Mouse (Mus musculus) lung, adult 2 months (tissue): Measurements from ENCODE around the gene Rab5if. TPM values are rescaled to one million over a fixed set of nuclear protein-coding genes. Genes with fewer than 3 reads are reported as not detected.

Source experiments
- DNase-seq: peaks from one replicate; pipeline ENCODE4 v3.0.0; 2022
- H3K4me1 ChIP-seq: fragments of 200-500 bp; 2 replicates; pipeline ENCODE4 v1.6.1; 2011; ENCODE audit warnings: low read length; ENCODE audit not compliant: control insufficient read depth, insufficient read depth
- H3K4me3 ChIP-seq: fragments of 200-500 bp; replicated peaks from 2 replicates; pipeline ENCODE3; 2011; ENCODE audit warnings: low read depth, mild to moderate bottlenecking, control low read depth, low read length; ENCODE audit errors: extremely low read depth
- CTCF ChIP-seq: fragments of 200-500 bp; IDR thresholded peaks from 2 replicates; pipeline ENCODE4 v1.5.1; 2011; ENCODE audit warnings: mild to moderate bottlenecking, low read length, control low read depth; ENCODE audit not compliant: insufficient read depth
- POLR2A ChIP-seq: fragments of 200-500 bp; IDR thresholded peaks from 2 replicates; pipeline ENCODE4 v1.6.1; 2011; ENCODE audit warnings: low read depth, mild to moderate bottlenecking, control low read depth, low read length, borderline replicate concordance; ENCODE audit errors: extremely low read depth
- WGBS: fragments of 180-500 bp; shearing (Covaris S2); methylation state at CpG from one replicate; pipeline ENCODE4 v1.1.7; 2018; 5-methylcytosine and 5-hydroxymethylcytosine counted together
- polyA plus RNA-seq: library from polyadenylated mRNA; depleted of rRNA; stranded (reverse); fragments of >200 nt; gene quantifications from 2 replicates; pipeline ENCODE4 v1.2.3, GENCODE M21; 2012

The Rab5if gene
- polyA plus RNA-seq, 1 experiment, result 82.5 TPM

- H3K4me1 ChIP-seq, result peaks cover 15% of the 10 kb centered on the region
- TF ChIP-seq POLR2A (no peak), CTCF (no peak)
- under 1% methylated on average over 75 of the region's 79 CpGs for WGBS
- peak overlapping the region; percentile 58 for H3K4me3 ChIP-seq
- DNase-seq, result no peak
Measured at GRCm38 (mm10) chr2:156840301-156841027, 22.5 kb upstream of the Rab5if start.

- WGBS, result under 1% methylated on average over 41 of the region's 42 CpGs
- no peak for DNase-seq
- peaks cover 15% of the 10 kb centered on the region for H3K4me1 ChIP-seq
- TF ChIP-seq POLR2A (no peak), CTCF (no peak)
- H3K4me3 ChIP-seq, result peak overlapping the region; percentile 58
Measured at GRCm38 (mm10) chr2:156841028-156841840, 21.7 kb upstream of the Rab5if start.

GRCm38 (mm10) chr2:156841841-156842706 is 20.9 kb upstream of the Rab5if start:
- no peak for TF ChIP-seq POLR2A
- TF ChIP-seq CTCF, result no peak
- Histone ChIP-seq H3K4me3 (no peak overlapping the region), H3K4me1 (peaks cover 15% of the 10 kb centered on the region)
- no peak for DNase-seq
- WGBS, result 28% methylated on average over 20 of the region's 20 CpGs

- H3K4me1 ChIP-seq, result peaks cover 15% of the 10 kb centered on the region
- 59% methylated on average over 11 of the region's 11 CpGs for WGBS
- no peak for TF ChIP-seq CTCF
- no peak for TF ChIP-seq POLR2A
- no peak for DNase-seq
- no peak overlapping the region for H3K4me3 ChIP-seq
Measured at GRCm38 (mm10) chr2:156842711-156843110, 20.2 kb upstream of the Rab5if start.

GRCm38 (mm10) chr2:156843331-156843730 is 19.6 kb upstream of the Rab5if start:
- TF ChIP-seq CTCF (no peak), POLR2A (no peak)
- no peak for DNase-seq
- H3K4me3 ChIP-seq, result no peak overlapping the region
- 76% methylated on average over 10 of the region's 10 CpGs for WGBS
- H3K4me1 ChIP-seq, result peaks cover 15% of the 10 kb centered on the region

- WGBS, result 51% methylated on average over 10 of the region's 10 CpGs
Measured at GRCm38 (mm10) chr2:156844715-156845114, 18.2 kb upstream of the Rab5if start.

GRCm38 (mm10) chr2:156847653-156848052 is 15.3 kb upstream of the Rab5if start:
- Histone ChIP-seq H3K4me1 (peaks cover 6% of the 10 kb centered on the region), H3K4me3 (no peak overlapping the region)
- TF ChIP-seq POLR2A (no peak), CTCF (no peak)
- DNase-seq, result no peak
- WGBS, result 59% methylated on average over 6 of the region's 6 CpGs

More at GRCm38 (mm10) chr2:156844715-156845114, 18.2 kb upstream of the Rab5if start:
- DNase-seq, result no peak
- Histone ChIP-seq H3K4me1 (peaks cover 15% of the 10 kb centered on the region), H3K4me3 (no peak overlapping the region)
- TF ChIP-seq POLR2A, result no peak
- no peak for TF ChIP-seq CTCF

- TF ChIP-seq POLR2A (no peak), CTCF (no peak)
- no peak for DNase-seq
- H3K4me3 ChIP-seq, result no peak overlapping the region
- 73% methylated on average over 6 of the region's 6 CpGs for WGBS
- H3K4me1 ChIP-seq, result peaks cover 6% of the 10 kb centered on the region
Measured at GRCm38 (mm10) chr2:156848526-156849182, 14.3 kb upstream of the Rab5if start.
